Mouse (Mus musculus): ENCODE measurements around the gene Baiap2l2. TPM values are rescaled to one million over a fixed set of nuclear protein-coding genes. Genes with fewer than 3 reads are reported as not detected.

The Baiap2l2 gene
- polyA plus RNA-seq, 1 experiment from 2014 or later: 8.6 TPM

GRCm38 (mm10) chr15:79280209-79280608, 5.1 kb downstream of the Baiap2l2 start:
- 25% methylated on average over 6 of the region's 6 CpGs for WGBS
- no peak overlapping the region for H3K4me2 ChIP-seq
- no peaks in the 10 kb centered on the region for H3K36me3 ChIP-seq
- no peaks in the 10 kb centered on the region for H3K27me3 ChIP-seq
- no peak overlapping the region for H3K27ac ChIP-seq
- no peak overlapping the region for H3K4me3 ChIP-seq (replicated peaks)
- peaks cover 9% of the 10 kb centered on the region; the same call in 1 of the 2 replicates for H3K9me3 ChIP-seq
- 0 out of 2 replicates have a peak, but pooled peaks cover 6% of the 10 kb centered on the region for H3K4me1 ChIP-seq (replicated peaks)
- ATAC-seq (ENCODE audit: insufficient number of reproducible peaks, insufficient read depth, low FRiP score, low TSS enrichment, low read depth): no peak
- no peak overlapping the region for H3K9ac ChIP-seq (replicated peaks)

DNA sequence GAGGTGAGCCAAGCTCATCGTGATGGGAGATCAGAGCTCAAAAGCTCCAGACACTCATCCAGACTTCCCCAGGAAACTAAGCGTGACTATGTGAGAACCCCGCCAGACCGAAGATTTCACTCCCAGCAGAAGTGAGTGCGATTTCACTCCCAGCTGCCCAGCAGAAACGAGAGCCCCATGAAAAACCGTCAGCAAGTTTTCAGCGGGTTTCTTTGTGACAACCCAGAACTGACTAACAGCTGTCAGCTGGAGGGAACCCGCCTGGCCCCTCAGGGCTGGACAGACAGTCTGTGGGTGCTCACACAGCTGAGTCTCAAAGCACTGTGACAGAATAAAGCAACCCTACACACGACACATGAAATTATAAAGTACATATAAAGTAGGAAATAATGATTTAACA, 7.6 kb downstream of the Baiap2l2 start:
- Histone ChIP-seq H3K27ac (no peak overlapping the region), H3K9me3 (peaks cover 9% of the 10 kb centered on the region; the same call in 1 of the 2 replicates), H3K36me3 (no peaks in the 10 kb centered on the region), H3K4me3 (replicated peaks) (no peak overlapping the region), H3K4me2 (no peak overlapping the region), H3K4me1 (replicated peaks) (0 out of 2 replicates have a peak, but pooled peaks cover 6% of the 10 kb centered on the region), H3K27me3 (0 out of 2 replicates have a peak, but pooled peaks cover 8% of the 10 kb centered on the region), H3K9ac (replicated peaks) (no peak overlapping the region)
- no peak for ATAC-seq (ENCODE audit: insufficient number of reproducible peaks, insufficient read depth, low FRiP score, low TSS enrichment, low read depth)
- 71% methylated on average over 10 of the region's 10 CpGs for WGBS

GRCm38 (mm10) chr15:79273020-79273419, 12.3 kb downstream of the Baiap2l2 start:
- peaks cover 37% of the 10 kb centered on the region for H3K27me3 ChIP-seq
- no peak overlapping the region for H3K4me3 ChIP-seq (replicated peaks)
- no peak overlapping the region for H3K9ac ChIP-seq (replicated peaks)
- ATAC-seq (ENCODE audit: insufficient number of reproducible peaks, insufficient read depth, low FRiP score, low TSS enrichment, low read depth): no peak
- H3K27ac ChIP-seq: no peak overlapping the region
- H3K4me2 ChIP-seq: no peak overlapping the region
- H3K4me1 ChIP-seq (replicated peaks): peaks cover 8% of the 10 kb centered on the region
- WGBS: 58% methylated on average over 10 of the region's 10 CpGs
- H3K36me3 ChIP-seq: no peaks in the 10 kb centered on the region
- H3K9me3 ChIP-seq: peaks cover 5% of the 10 kb centered on the region; the same call in 1 of the 2 replicates

- H3K4me3 ChIP-seq (replicated peaks): peak overlapping the region; percentile 30
- peak overlapping the region; percentile 57 for H3K4me2 ChIP-seq
- no peaks in the 10 kb centered on the region for H3K36me3 ChIP-seq
- H3K27ac ChIP-seq: no peak overlapping the region
- H3K9me3 ChIP-seq: no peaks in the 10 kb centered on the region
- H3K27me3 ChIP-seq: peaks cover 44% of the 10 kb centered on the region
- no peak overlapping the region for H3K9ac ChIP-seq (replicated peaks)
- ATAC-seq (ENCODE audit: insufficient number of reproducible peaks, insufficient read depth, low FRiP score, low TSS enrichment, low read depth): 0 out of 2 replicates have a peak, but pooled peaks have one; percentile 21
- 15% methylated on average over 17 of the region's 17 CpGs for WGBS
- H3K4me1 ChIP-seq (replicated peaks): peaks cover 8% of the 10 kb centered on the region
Observed at GRCm38 (mm10) chr15:79271124-79271746, 14.1 kb downstream of the Baiap2l2 start.

GRCm38 (mm10) chr15:79270317-79271123, 14.8 kb downstream of the Baiap2l2 start:
- no peak for ATAC-seq (ENCODE audit: insufficient number of reproducible peaks, insufficient read depth, low FRiP score, low TSS enrichment, low read depth)
- WGBS: 3% methylated on average over 33 of the region's 33 CpGs
- H3K9me3 ChIP-seq: no peaks in the 10 kb centered on the region
- H3K4me3 ChIP-seq (replicated peaks): peak overlapping the region; percentile 30
- H3K9ac ChIP-seq (replicated peaks): no peak overlapping the region; the same call in 1 of the 2 replicates
- H3K27me3 ChIP-seq: peaks cover 47% of the 10 kb centered on the region
- no peak overlapping the region for H3K27ac ChIP-seq
- peaks cover 8% of the 10 kb centered on the region for H3K4me1 ChIP-seq (replicated peaks)
- no peaks in the 10 kb centered on the region for H3K36me3 ChIP-seq
- peak overlapping the region; percentile 57 for H3K4me2 ChIP-seq

- H3K4me3 ChIP-seq (replicated peaks): no peak overlapping the region
- H3K9me3 ChIP-seq: no peaks in the 10 kb centered on the region
- no peak for ATAC-seq (ENCODE audit: insufficient number of reproducible peaks, insufficient read depth, low FRiP score, low TSS enrichment, low read depth)
- H3K4me1 ChIP-seq (replicated peaks): peaks cover 8% of the 10 kb centered on the region
- H3K4me2 ChIP-seq: no peak overlapping the region
- H3K36me3 ChIP-seq: no peaks in the 10 kb centered on the region
- 10% methylated on average over 1 of the region's 1 CpGs for WGBS
- no peak overlapping the region for H3K27ac ChIP-seq
- peaks cover 57% of the 10 kb centered on the region for H3K27me3 ChIP-seq
- no peak overlapping the region for H3K9ac ChIP-seq (replicated peaks)
Observed at GRCm38 (mm10) chr15:79268521-79268920, 16.8 kb downstream of the Baiap2l2 start.

- no peaks in the 10 kb centered on the region for H3K9me3 ChIP-seq
- H3K36me3 ChIP-seq: no peaks in the 10 kb centered on the region
- H3K4me1 ChIP-seq (replicated peaks): peaks cover 22% of the 10 kb centered on the region
- no peak overlapping the region for H3K4me2 ChIP-seq
- no peak overlapping the region for H3K4me3 ChIP-seq (replicated peaks)
- no peak overlapping the region for H3K27ac ChIP-seq
- peaks cover 64% of the 10 kb centered on the region for H3K27me3 ChIP-seq
- 78% methylated on average over 4 of the region's 4 CpGs for WGBS
- ATAC-seq (ENCODE audit: insufficient number of reproducible peaks, insufficient read depth, low FRiP score, low TSS enrichment, low read depth): no peak
- H3K9ac ChIP-seq (replicated peaks): no peak overlapping the region
Observed at GRCm38 (mm10) chr15:79265384-79265783, 20.0 kb downstream of the Baiap2l2 start.

- Histone ChIP-seq H3K36me3 (no peaks in the 10 kb centered on the region), H3K9ac (replicated peaks) (no peak overlapping the region), H3K27ac (no peak overlapping the region), H3K4me3 (replicated peaks) (no peak overlapping the region), H3K4me1 (replicated peaks) (peaks cover 21% of the 10 kb centered on the region), H3K27me3 (peaks cover 74% of the 10 kb centered on the region), H3K9me3 (no peaks in the 10 kb centered on the region), H3K4me2 (no peak overlapping the region)
- 92% methylated on average over 6 of the region's 6 CpGs for WGBS
- ATAC-seq (ENCODE audit: insufficient number of reproducible peaks, insufficient read depth, low FRiP score, low TSS enrichment, low read depth): no peak
Observed at GRCm38 (mm10) chr15:79263726-79264125, 21.6 kb downstream of the Baiap2l2 start.

DNA sequence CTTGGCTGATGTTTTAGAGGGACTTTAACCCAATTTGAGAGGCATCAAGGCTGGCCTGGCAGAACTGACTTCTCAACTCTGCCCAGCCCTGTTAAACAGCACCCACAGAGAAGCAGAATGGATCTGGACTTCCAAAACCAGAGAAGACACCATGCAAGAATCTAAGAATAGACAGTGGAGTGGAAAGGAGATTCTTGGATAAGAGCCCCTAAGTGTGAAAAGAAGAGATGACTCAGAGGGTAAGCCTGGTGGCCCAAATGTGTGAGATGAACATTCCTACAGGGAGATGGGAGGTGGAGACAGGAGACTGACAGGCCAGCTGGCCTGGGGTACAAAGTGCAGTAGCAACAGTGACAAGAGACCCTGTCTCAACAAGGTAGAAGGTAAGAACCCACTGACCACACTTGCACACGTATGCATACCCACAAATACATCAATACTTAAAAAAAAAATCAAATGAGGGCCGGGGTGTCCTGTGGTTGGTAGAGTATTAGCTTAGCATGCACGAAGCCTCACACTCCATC, 22.5 kb downstream of the Baiap2l2 start:
- peaks cover 26% of the 10 kb centered on the region for H3K4me1 ChIP-seq (replicated peaks)
- H3K4me3 ChIP-seq (replicated peaks): 0 out of 2 replicates have a peak overlapping the region, but pooled peaks have one; percentile 76
- 91% methylated on average over 3 of the region's 3 CpGs for WGBS
- peaks cover 75% of the 10 kb centered on the region for H3K27me3 ChIP-seq
- H3K27ac ChIP-seq: no peak overlapping the region
- H3K4me2 ChIP-seq: 0 out of 2 replicates have a peak overlapping the region, but pooled peaks have one; percentile 99
- H3K9me3 ChIP-seq: no peaks in the 10 kb centered on the region
- ATAC-seq (ENCODE audit: insufficient number of reproducible peaks, insufficient read depth, low FRiP score, low TSS enrichment, low read depth): no peak
- H3K9ac ChIP-seq (replicated peaks): 0 out of 2 replicates have a peak overlapping the region, but pooled peaks have one; percentile 27
- no peaks in the 10 kb centered on the region for H3K36me3 ChIP-seq

GRCm38 (mm10) chr15:79262375-79262774, 23.0 kb downstream of the Baiap2l2 start:
- H3K36me3 ChIP-seq: no peaks in the 10 kb centered on the region
- 0 out of 2 replicates have a peak overlapping the region, but pooled peaks have one; percentile 27 for H3K9ac ChIP-seq (replicated peaks)
- H3K27ac ChIP-seq: no peak overlapping the region
- peaks cover 75% of the 10 kb centered on the region for H3K27me3 ChIP-seq
- no peak for ATAC-seq (ENCODE audit: insufficient number of reproducible peaks, insufficient read depth, low FRiP score, low TSS enrichment, low read depth)
- no peaks in the 10 kb centered on the region for H3K9me3 ChIP-seq
- 21% methylated on average over 13 of the region's 13 CpGs for WGBS
- H3K4me2 ChIP-seq: peak overlapping the region; percentile 99
- peak overlapping the region; percentile 76 for H3K4me3 ChIP-seq (replicated peaks)
- H3K4me1 ChIP-seq (replicated peaks): peaks cover 26% of the 10 kb centered on the region

DNA sequence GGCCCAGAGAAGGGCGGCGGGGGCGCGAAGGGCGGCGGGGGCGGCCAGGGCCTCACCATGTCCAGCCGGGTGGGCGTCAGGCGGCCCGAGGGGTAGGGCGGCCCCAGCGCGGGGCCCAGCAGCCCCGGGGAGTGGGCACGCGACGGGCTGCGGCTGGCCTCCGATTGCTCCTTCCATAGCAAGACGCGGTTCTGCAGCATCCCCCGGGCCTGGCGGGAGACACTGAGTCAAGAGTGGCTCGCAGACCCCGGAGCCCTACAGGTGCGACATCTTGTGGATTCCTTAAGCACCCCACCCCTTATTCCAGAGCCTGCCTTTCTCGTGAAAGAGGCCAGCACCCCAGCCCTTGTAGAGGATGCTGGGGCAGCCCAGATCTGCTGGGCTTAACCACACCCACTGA, 23.6 kb downstream of the Baiap2l2 start:
- peaks cover 73% of the 10 kb centered on the region for H3K27me3 ChIP-seq
- no peaks in the 10 kb centered on the region for H3K36me3 ChIP-seq
- H3K27ac ChIP-seq: no peak overlapping the region
- peak overlapping the region; percentile 76 for H3K4me3 ChIP-seq (replicated peaks)
- no peaks in the 10 kb centered on the region for H3K9me3 ChIP-seq
- H3K4me1 ChIP-seq (replicated peaks): peaks cover 26% of the 10 kb centered on the region
- 1% methylated on average over 28 of the region's 28 CpGs for WGBS
- ATAC-seq (ENCODE audit: insufficient number of reproducible peaks, insufficient read depth, low FRiP score, low TSS enrichment, low read depth): peak; percentile 65
- peak overlapping the region; percentile 76 for H3K9ac ChIP-seq (replicated peaks)
- peak overlapping the region; percentile 99 for H3K4me2 ChIP-seq
